Mouse (Mus musculus): ENCODE results near the gene Ttll11.

- no peak for TF ChIP-seq CTCF (IDR thresholded peaks at IDR 0.05; ENCODE audit: borderline replicate concordance, control insufficient read depth, extremely low read depth, insufficient read depth, low read length, poor library complexity)
- TF ChIP-seq POLR2A (IDR thresholded peaks at IDR 0.05; ENCODE audit: control insufficient read depth, extremely low read depth, insufficient read depth, low read length, poor library complexity), result no peak
Observed at GRCm38 (mm10) chr2:35993481-35993880, 13.8 kb upstream of the Ttll11 start.
